In genomic region chr7:141088473-141088872, GRCm38 (mm10) we compare ENCODE assay signal across 9 mouse cellular contexts. TPM values are rescaled to one million over a fixed set of nuclear protein-coding genes. Genes with fewer than 3 reads are reported as not detected.
A peak's percentile ranks its signal among the peaks of the same experiment; 100 is the strongest.
DNase-seq lines count a peak whose midpoint lies in the region; ATAC-seq lines count a peak whose summit lies in the region.
"Had no signal": no experiment of that assay in that cellular context is flagged by ENCODE, and none has a peak within 500 bp of the region (broad histone marks: within the 10 kb centered on the region; RNA-seq: fewer than 3 reads in every experiment).

No protein-coding gene starts in this region.

- H3K4me1 ChIP-seq in heart, embryonic 16.5 days (ENCODE audit: control insufficient read depth, insufficient read depth, low read length): peaks cover 11% of the 10 kb centered on the region
- H3K4me1 ChIP-seq in brown adipose tissue, adult 24 weeks (ENCODE audit: control insufficient read depth, insufficient read depth, insufficient read length, low read length): no peaks in the 10 kb centered on the region

- H3K27ac ChIP-seq in heart, embryonic 16.5 days (ENCODE audit: low read length): no peak overlapping the region
- no peak overlapping the region for H3K27ac ChIP-seq in brown adipose tissue, adult 24 weeks (replicated peaks; ENCODE audit: low read depth, low read length)

- no peak overlapping the region for H3K9ac ChIP-seq in heart, embryonic 16.5 days (ENCODE audit: low read length)

- H3K4me2 ChIP-seq in heart, embryonic 16.5 days (ENCODE audit: low read depth, low read length): peak overlapping the region; percentile 50

- peaks cover 36% of the 10 kb centered on the region for H3K27me3 ChIP-seq in heart, embryonic 16.5 days (ENCODE audit: control insufficient read depth, insufficient read depth, low read length)

- H3K9me3 ChIP-seq in heart, embryonic 16.5 days (replicated peaks; ENCODE audit: control insufficient read depth, low read length): no peaks in the 10 kb centered on the region

- no peak for DNase-seq in heart, postnatal 25 days (ENCODE audit: low spot score)
- peak; percentile 55 for DNase-seq in CD4-positive helper T cell, adult 2 months (ENCODE audit: low read depth, low spot score)
- DNase-seq in cerebellum, adult 8-10 months: no peak
- no peak for DNase-seq in right cerebral cortex, postnatal 4 days
- DNase-seq in cerebellum, postnatal 4 days (ENCODE audit: low spot score in 2 of 2): no peak
- DNase-seq: cerebellum, adult 9-10 months had no signal

- H3K36me3 ChIP-seq in heart, embryonic 16.5 days (ENCODE audit: control insufficient read depth, insufficient read depth): no peaks in the 10 kb centered on the region

- 7% methylated on average over 18 of the region's 18 CpGs for WGBS in heart, embryonic 16.5 days

- intact Hi-C loops in heart, postnatal 25 days (cut with DNase I): no loop called here

- no peak for ATAC-seq in heart, embryonic 16.5 days (replicated peaks; ENCODE audit: extremely low read depth, insufficient read depth, low FRiP score)
- peak; percentile 58 for ATAC-seq in megakaryocyte, adult 5-6 weeks (ENCODE audit: poor library complexity, severe bottlenecking)

- peak overlapping the region; percentile 26 for H3K4me3 ChIP-seq in heart, embryonic 16.5 days (ENCODE audit: low read length)
- H3K4me3 ChIP-seq in brown adipose tissue, adult 24 weeks (ENCODE audit: insufficient read depth, low read depth, low read length): peak overlapping the region; percentile 2; the same call in 1 of the 2 replicates

RNA-seq across cellular contexts. Expression of gene Pkp3, which starts 10.5 kb away (rescaled TPM):
- polyA plus RNA-seq in heart, embryonic 16.5 days (2015; fragmentation: Nextera tagmentation; extraction: Ambion mirVana): 4.1 and 5.2 TPM in 2 replicates
- total RNA-seq in heart, postnatal 25 days (2021): under 1 TPM in 1 of 2 experiments, not detected in 1; 0.31 TPM
- polyA plus RNA-seq in brown adipose tissue, adult 24 weeks (2012; ENCODE audit: insufficient read depth, insufficient read length, missing spikeins): 1.6 TPM in 1 of 2 replicates, not detected in the other
- 6.7 and 9.7 TPM in 2 replicates for total RNA-seq in megakaryocyte, adult 5-6 weeks (2015)
- 3.8 and 6.1 TPM in 2 replicates for total RNA-seq in megakaryocyte, adult 5-6 weeks (2017)

RNA-seq across cellular contexts. Expression of gene Sigirr, which starts 11.9 kb away (rescaled TPM):
- 7.4 and 8.5 TPM in 2 replicates for polyA plus RNA-seq in heart, embryonic 16.5 days (2015; fragmentation: Nextera tagmentation; extraction: Ambion mirVana)
- 1 to 10 TPM; 4.8 to 7.7 TPM for total RNA-seq in heart, postnatal 25 days (2021)
- polyA plus RNA-seq in brown adipose tissue, adult 24 weeks (2012; ENCODE audit: insufficient read depth, insufficient read length, missing spikeins): 1.1 and 2.9 TPM in 2 replicates
- 7.5 and 9.3 TPM in 2 replicates for total RNA-seq in megakaryocyte, adult 5-6 weeks (2015)
- total RNA-seq in megakaryocyte, adult 5-6 weeks (2017): 7.7 and 8.2 TPM in 2 replicates

RNA-seq across cellular contexts. Expression of gene B4galnt4, which starts 27.6 kb away (rescaled TPM):
- 0.54 and 0.97 TPM in 2 replicates for polyA plus RNA-seq in heart, embryonic 16.5 days (2015; fragmentation: Nextera tagmentation; extraction: Ambion mirVana)
- total RNA-seq in heart, postnatal 25 days (2021): under 1 TPM in 1 of 2 experiments, not detected in 1; 0.08 TPM
- polyA plus RNA-seq in brown adipose tissue, adult 24 weeks (2012; ENCODE audit: insufficient read depth, insufficient read length, missing spikeins): not detected in 2 replicates
- 1.5 and 3.0 TPM in 2 replicates for total RNA-seq in megakaryocyte, adult 5-6 weeks (2015)
- 1.7 and 2.5 TPM in 2 replicates for total RNA-seq in megakaryocyte, adult 5-6 weeks (2017)

RNA-seq across cellular contexts. Expression of gene Ano9, which starts 29.1 kb away (rescaled TPM):
- 0.49 and 1.00 TPM in 2 replicates for polyA plus RNA-seq in heart, embryonic 16.5 days (2015; fragmentation: Nextera tagmentation; extraction: Ambion mirVana)
- total RNA-seq in heart, postnatal 25 days (2021): under 1 TPM in 1 of 2 experiments, not detected in 1; 0.08 TPM
- polyA plus RNA-seq in brown adipose tissue, adult 24 weeks (2012; ENCODE audit: insufficient read depth, insufficient read length, missing spikeins): not detected in 2 replicates
- total RNA-seq in megakaryocyte, adult 5-6 weeks (2015): not detected in 2 replicates
- not detected in 2 replicates for total RNA-seq in megakaryocyte, adult 5-6 weeks (2017)

RNA-seq across cellular contexts. Expression of gene Ptdss2, which starts 33.7 kb away (rescaled TPM):
- polyA plus RNA-seq in heart, embryonic 16.5 days (2015; fragmentation: Nextera tagmentation; extraction: Ambion mirVana): 56.1 and 63.9 TPM in 2 replicates
- 10 to 100 TPM; 32.1 to 33.4 TPM for total RNA-seq in heart, postnatal 25 days (2021)
- polyA plus RNA-seq in brown adipose tissue, adult 24 weeks (2012; ENCODE audit: insufficient read depth, insufficient read length, missing spikeins): 27.0 and 49.5 TPM in 2 replicates
- 7.1 and 10.2 TPM in 2 replicates for total RNA-seq in megakaryocyte, adult 5-6 weeks (2015)
- total RNA-seq in megakaryocyte, adult 5-6 weeks (2017): 1.9 and 2.6 TPM in 2 replicates
